Mouse (Mus musculus): Measurements from ENCODE around the gene Phyhipl. TPM values are rescaled to one million over a fixed set of nuclear protein-coding genes. Genes with fewer than 3 reads are reported as not detected.

Gene Phyhipl
- polyA plus RNA-seq, 1 experiment from 2014 or later: 0.27 TPM

DNA sequence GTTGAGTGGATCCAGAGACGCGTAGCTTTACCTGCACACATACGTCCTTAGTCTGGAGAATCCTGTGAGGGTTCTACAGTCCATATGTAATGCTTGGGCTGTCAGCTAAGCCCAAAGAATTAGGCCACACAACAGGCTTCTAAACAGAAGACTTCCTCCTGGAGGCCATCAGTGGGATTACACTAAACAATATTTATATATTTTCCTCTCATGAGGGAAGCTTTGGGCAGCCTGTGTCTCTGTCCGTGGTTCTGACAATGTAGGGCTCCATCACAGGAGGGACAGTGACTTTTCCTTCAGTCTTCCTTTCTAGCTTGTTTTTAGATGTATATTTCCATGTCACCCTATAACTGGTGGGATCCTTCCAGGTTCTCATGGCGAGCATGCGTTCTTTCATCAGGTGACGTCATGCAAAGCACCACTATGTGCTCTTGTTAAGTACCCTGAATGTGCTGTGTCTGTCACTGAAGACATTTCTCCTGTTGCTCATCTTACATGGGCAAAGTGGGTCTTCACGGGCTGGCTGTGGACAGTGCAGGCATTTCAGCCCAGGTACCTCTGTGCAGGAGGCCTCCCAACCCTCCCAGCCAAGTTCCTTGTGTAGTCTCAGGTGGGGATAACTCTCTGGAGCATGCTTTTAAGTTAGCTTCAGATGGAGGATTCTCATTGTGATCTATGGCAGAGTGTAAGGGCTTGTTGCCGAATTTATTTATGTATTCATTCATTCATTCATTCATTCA lies 115.1 kb downstream of the Phyhipl start:
- Histone ChIP-seq H3K9ac (no peak overlapping the region), H3K9me3 (replicated peaks) (peaks cover 4% of the 10 kb centered on the region; the same call in 1 of the 2 replicates), H3K4me2 (no peak overlapping the region), H3K4me3 (no peak overlapping the region), H3K27ac (no peak overlapping the region), H3K27me3 (replicated peaks) (no peaks in the 10 kb centered on the region), H3K36me3 (no peaks in the 10 kb centered on the region), H3K4me1 (no peaks in the 10 kb centered on the region)
- WGBS (ENCODE audit: insufficient replicate concordance): 71% methylated on average over 9 of the region's 9 CpGs
- ATAC-seq: no peak

- Histone ChIP-seq H3K4me3 (no peak overlapping the region), H3K27ac (no peak overlapping the region), H3K9me3 (replicated peaks) (peaks cover 12% of the 10 kb centered on the region; the same call in 1 of the 2 replicates), H3K27me3 (replicated peaks) (no peaks in the 10 kb centered on the region), H3K36me3 (no peaks in the 10 kb centered on the region), H3K4me2 (no peak overlapping the region), H3K4me1 (no peaks in the 10 kb centered on the region), H3K9ac (no peak overlapping the region)
- ATAC-seq: no peak
- WGBS (ENCODE audit: insufficient replicate concordance): 75% methylated on average over 9 of the region's 9 CpGs
These were observed 116.5 kb downstream of the Phyhipl start for GRCm38 (mm10) chr10:70539251-70539650.

DNA sequence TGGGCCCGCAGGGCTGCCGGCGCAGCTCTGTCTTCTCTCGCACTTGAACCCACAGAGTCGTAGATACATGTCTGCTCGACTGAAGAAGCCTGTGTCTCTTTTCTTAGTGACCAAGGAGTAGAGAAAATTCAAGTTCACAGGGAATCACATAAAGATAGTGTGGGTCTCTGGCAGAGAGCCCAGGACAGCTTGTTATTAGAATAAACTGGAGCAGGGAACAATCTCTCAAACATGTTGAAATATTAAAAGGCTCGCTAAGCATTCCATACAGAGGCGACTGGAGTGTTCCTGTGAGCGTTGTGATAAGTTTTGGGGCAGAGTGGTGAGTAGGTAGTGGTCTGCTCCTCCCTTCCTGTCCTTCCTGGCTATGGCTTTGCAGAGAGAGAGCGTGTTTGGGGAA lies 118.1 kb downstream of the Phyhipl start:
- H3K4me1 ChIP-seq: no peaks in the 10 kb centered on the region
- 69% methylated on average over 10 of the region's 10 CpGs for WGBS (ENCODE audit: insufficient replicate concordance)

GRCm38 (mm10) chr10:70535401-70535800 lies 120.4 kb downstream of the Phyhipl start:
- no peak overlapping the region for H3K4me3 ChIP-seq
- H3K27ac ChIP-seq: no peak overlapping the region
- WGBS (ENCODE audit: insufficient replicate concordance): 75% methylated on average over 12 of the region's 12 CpGs
- no peak for ATAC-seq
- H3K27me3 ChIP-seq (replicated peaks): no peaks in the 10 kb centered on the region
- no peak overlapping the region for H3K9ac ChIP-seq
- no peak overlapping the region for H3K4me2 ChIP-seq
- H3K4me1 ChIP-seq: no peaks in the 10 kb centered on the region
- H3K9me3 ChIP-seq (replicated peaks): peaks cover 12% of the 10 kb centered on the region
- no peaks in the 10 kb centered on the region for H3K36me3 ChIP-seq

More for the DNA sequence above, 118.1 kb downstream of the Phyhipl start:
- H3K27me3 ChIP-seq (replicated peaks): no peaks in the 10 kb centered on the region
- H3K9me3 ChIP-seq (replicated peaks): peaks cover 12% of the 10 kb centered on the region; the same call in 1 of the 2 replicates
- no peak overlapping the region for H3K9ac ChIP-seq
- no peak overlapping the region for H3K4me3 ChIP-seq
- H3K36me3 ChIP-seq: no peaks in the 10 kb centered on the region
- no peak overlapping the region for H3K4me2 ChIP-seq
- ATAC-seq: no peak
- no peak overlapping the region for H3K27ac ChIP-seq

DNA sequence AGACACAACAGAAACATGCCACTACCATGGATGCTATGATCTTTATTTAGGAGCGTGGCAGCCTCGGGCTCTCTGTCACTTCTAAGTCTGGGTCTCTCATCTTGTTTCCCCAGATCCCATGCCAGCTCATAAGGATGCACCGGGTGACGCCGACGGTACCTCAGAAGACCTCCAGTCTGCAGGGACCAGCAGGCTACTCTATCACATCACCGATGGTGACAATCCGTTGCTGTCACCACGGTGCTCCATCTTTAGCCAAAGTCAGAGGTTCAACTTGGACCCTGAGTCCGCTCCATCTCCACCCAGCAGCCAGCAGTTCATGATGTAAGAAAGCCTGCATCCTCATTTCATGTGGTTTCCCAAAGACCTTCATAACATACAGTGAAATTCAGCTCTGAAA lies 121.2 kb downstream of the Phyhipl start:
- no peaks in the 10 kb centered on the region for H3K4me1 ChIP-seq
- ATAC-seq: no peak
- no peak overlapping the region for H3K9ac ChIP-seq
- H3K4me3 ChIP-seq: no peak overlapping the region
- H3K36me3 ChIP-seq: no peaks in the 10 kb centered on the region
- H3K27me3 ChIP-seq (replicated peaks): no peaks in the 10 kb centered on the region
- no peak overlapping the region for H3K4me2 ChIP-seq
- 70% methylated on average over 10 of the region's 10 CpGs for WGBS (ENCODE audit: insufficient replicate concordance)
- peaks cover 12% of the 10 kb centered on the region for H3K9me3 ChIP-seq (replicated peaks)
- no peak overlapping the region for H3K27ac ChIP-seq

DNA sequence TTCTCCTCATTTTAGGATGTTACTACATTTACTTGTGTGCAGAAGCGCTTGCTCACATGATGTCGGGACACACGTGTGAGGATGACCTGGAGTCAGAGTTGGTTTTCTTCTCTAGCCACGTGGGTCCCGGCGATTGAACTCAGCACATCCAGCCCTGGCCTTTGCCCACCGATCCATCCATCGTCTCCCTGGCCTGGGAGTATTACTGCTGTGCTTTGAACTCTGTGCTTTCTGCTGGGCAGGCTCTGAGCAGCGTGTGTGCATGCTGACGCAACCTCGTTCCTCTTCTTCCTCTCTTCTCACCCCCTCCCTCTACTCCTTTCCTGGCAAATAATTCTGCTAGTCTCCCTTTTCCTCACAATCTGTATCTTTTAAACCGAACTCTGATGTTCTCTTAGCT lies 121.8 kb downstream of the Phyhipl start:
- peaks cover 12% of the 10 kb centered on the region for H3K9me3 ChIP-seq (replicated peaks)
- no peaks in the 10 kb centered on the region for H3K4me1 ChIP-seq
- no peak for ATAC-seq
- WGBS (ENCODE audit: insufficient replicate concordance): 73% methylated on average over 12 of the region's 12 CpGs
- H3K27me3 ChIP-seq (replicated peaks): no peaks in the 10 kb centered on the region
- no peak overlapping the region for H3K9ac ChIP-seq
- no peak overlapping the region for H3K4me2 ChIP-seq
- no peak overlapping the region for H3K27ac ChIP-seq
- no peak overlapping the region for H3K4me3 ChIP-seq
- H3K36me3 ChIP-seq: no peaks in the 10 kb centered on the region

DNA sequence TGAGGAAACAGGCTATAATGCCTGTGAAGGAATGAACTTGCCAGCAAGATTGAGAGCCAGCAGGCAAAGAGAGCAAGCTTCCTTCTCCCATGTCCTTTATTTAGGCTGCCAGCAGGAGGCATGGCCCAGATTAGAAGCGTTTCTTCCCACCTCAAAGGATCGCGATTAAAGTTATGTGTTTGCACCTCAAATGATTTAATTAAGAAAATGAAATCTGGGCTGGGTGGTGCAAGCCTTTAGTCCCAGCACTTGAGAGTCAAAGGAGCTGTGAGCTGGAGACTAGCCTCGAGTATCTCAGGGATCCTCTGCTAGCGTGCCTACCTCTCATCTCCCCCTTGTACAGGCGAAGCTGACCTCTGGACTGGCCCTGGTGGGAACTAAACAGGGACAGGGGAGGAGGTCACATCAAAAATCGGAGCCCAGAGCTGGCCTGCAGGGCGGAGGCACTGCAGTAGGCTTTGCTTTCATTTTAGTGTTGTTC lies 122.4 kb downstream of the Phyhipl start:
- H3K27ac ChIP-seq: no peak overlapping the region
- H3K4me1 ChIP-seq: no peaks in the 10 kb centered on the region
- no peak overlapping the region for H3K9ac ChIP-seq
- ATAC-seq: no peak
- peaks cover 12% of the 10 kb centered on the region for H3K9me3 ChIP-seq (replicated peaks)
- no peaks in the 10 kb centered on the region for H3K36me3 ChIP-seq
- H3K27me3 ChIP-seq (replicated peaks): no peaks in the 10 kb centered on the region
- WGBS (ENCODE audit: insufficient replicate concordance): 60% methylated on average over 8 of the region's 8 CpGs
- H3K4me3 ChIP-seq: no peak overlapping the region
- no peak overlapping the region for H3K4me2 ChIP-seq

DNA sequence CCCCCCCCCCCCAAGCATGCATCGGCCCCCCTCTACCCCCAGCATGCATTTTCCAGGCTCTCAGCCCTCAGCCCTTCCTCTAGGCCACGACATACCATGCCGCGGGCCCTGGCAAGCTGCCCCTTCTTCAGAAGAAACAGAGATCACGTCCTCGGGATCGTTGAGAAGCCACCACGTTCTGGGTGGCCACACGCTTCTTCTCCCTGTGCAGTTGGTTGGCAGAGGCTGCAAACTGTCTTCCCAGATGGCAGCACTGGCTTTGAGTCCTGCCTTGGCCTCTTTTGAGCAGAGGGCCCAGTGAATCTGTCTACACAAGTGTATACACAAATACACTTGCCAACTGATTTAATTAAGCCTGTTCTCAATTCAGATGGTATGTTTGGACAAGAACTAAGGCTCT lies 123.5 kb downstream of the Phyhipl start:
- Histone ChIP-seq H3K4me1 (no peaks in the 10 kb centered on the region), H3K4me3 (no peak overlapping the region), H3K9me3 (replicated peaks) (peaks cover 12% of the 10 kb centered on the region), H3K27me3 (replicated peaks) (no peaks in the 10 kb centered on the region), H3K4me2 (no peak overlapping the region), H3K9ac (no peak overlapping the region), H3K27ac (no peak overlapping the region), H3K36me3 (no peaks in the 10 kb centered on the region)
- ATAC-seq: no peak
- WGBS (ENCODE audit: insufficient replicate concordance): 69% methylated on average over 9 of the region's 9 CpGs

DNA sequence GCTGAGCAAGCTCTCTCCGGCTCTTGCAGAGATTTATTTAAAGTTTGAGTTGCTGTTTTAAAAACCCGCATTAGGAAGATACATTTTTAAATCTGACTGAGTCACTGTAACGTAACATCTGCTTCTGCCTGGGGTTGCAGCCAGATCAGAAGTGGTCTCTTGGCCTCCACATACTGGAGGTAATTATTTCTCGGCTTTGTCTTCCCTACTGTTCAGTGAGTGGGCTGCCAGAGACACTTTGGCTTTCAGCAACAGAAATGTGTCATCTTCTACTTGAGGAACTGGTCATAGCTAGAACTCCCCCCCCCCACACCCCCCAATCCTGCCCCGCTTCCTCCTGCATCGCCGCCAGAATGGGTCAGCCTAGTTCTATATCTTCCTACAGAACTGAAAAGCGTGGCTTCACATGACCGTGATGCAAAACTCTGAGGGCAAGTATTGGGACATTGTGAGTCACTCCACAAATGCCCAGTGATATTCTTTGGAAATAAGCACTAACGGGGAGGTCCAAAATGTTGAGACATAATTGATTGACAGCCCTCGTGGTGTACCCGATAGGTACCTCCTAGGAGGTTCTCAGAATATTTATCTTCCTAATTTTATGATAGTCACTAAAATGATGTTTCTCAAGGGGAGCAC lies 125.5 kb downstream of the Phyhipl start:
- no peak overlapping the region for H3K9ac ChIP-seq
- H3K4me2 ChIP-seq: no peak overlapping the region
- H3K36me3 ChIP-seq: no peaks in the 10 kb centered on the region
- no peaks in the 10 kb centered on the region for H3K4me1 ChIP-seq
- no peak overlapping the region for H3K4me3 ChIP-seq
- H3K9me3 ChIP-seq (replicated peaks): peaks cover 5% of the 10 kb centered on the region
- 78% methylated on average over 12 of the region's 12 CpGs for WGBS (ENCODE audit: insufficient replicate concordance)
- no peak for ATAC-seq
- no peak overlapping the region for H3K27ac ChIP-seq
- H3K27me3 ChIP-seq (replicated peaks): no peaks in the 10 kb centered on the region

DNA sequence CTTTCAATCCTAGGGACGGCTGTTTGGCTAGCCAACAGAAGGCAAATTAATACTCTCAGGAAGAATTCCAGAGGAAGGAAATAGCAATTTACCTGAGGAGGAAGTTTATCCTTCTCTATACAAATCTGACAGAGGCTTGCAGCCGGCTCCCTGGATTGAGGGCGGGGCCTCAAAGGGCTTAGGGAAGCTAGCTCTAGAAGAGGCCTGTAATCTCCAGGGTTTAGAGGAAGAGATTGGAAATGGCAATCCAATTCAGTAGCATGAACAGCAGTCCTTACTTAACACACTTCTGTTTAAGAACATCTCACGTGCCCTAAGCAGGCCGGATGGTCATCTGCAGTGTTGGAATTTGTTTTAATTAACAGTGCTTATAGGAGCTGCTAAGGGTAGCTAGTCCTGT lies 134.4 kb downstream of the Phyhipl start:
- Histone ChIP-seq H3K9ac (no peak overlapping the region), H3K4me3 (no peak overlapping the region), H3K27me3 (replicated peaks) (peaks cover 23% of the 10 kb centered on the region), H3K36me3 (no peaks in the 10 kb centered on the region), H3K27ac (no peak overlapping the region), H3K9me3 (replicated peaks) (no peaks in the 10 kb centered on the region), H3K4me1 (no peaks in the 10 kb centered on the region), H3K4me2 (peak overlapping the region; percentile 56)
- WGBS (ENCODE audit: insufficient replicate concordance): 33% methylated on average over 5 of the region's 5 CpGs
- ATAC-seq: no peak

DNA sequence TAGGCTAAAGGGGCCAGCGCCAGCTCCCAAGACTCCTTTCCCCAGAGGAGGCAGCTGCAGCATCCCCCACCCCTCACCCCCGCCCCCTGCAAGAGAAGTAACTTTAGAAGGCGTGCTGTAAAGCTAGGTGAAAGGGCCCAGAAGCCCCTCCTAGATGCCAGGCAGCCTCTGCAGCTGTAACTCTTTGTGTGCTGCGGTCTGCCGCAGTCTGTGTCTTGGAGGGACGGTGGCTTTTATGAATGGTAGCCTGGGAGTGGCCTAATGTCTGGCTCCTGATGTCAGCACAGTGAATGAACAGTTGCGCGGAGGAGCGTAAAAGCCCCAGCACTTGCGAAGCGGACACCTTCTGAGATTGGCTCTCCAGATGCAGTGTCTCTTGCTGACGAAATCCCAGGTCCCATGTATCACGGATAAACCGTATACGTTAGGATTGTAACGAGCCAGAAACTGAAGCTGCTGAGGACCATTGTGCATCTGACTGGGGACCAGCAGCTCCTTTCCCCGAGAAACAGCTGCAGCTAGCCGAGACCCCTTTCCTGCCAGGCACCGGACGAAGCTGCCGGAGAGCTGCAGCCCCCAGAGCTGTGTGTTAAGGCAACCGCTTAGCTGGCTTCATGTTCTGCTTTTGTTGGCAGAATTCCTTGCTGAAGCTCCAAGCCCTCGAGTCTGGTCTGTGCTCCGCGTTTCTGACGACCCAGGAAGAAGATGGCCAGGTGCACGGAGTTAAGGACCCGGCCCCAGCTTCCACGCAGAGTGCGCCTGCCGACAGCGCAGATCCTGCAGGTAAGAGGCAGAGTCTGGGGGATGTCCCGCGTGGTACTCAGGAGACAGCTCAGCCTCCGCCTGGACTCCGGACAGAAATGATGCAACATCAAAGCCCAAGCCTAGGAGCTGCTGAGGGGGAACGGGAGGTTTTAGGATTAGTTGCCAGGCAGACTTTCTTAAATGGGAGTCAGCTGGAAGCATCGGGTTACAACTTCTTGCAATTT lies 135.3 kb downstream of the Phyhipl start:
- peak overlapping the region; percentile 32 for H3K4me3 ChIP-seq

More for the DNA sequence above, 135.3 kb downstream of the Phyhipl start:
- no peak overlapping the region for H3K27ac ChIP-seq
- no peaks in the 10 kb centered on the region for H3K4me1 ChIP-seq
- ATAC-seq: no peak
- H3K9me3 ChIP-seq (replicated peaks): no peaks in the 10 kb centered on the region
- peak overlapping the region; percentile 56 for H3K4me2 ChIP-seq
- H3K27me3 ChIP-seq (replicated peaks): peaks cover 23% of the 10 kb centered on the region
- H3K9ac ChIP-seq: no peak overlapping the region
- 4% methylated on average over 38 of the region's 38 CpGs for WGBS (ENCODE audit: insufficient replicate concordance)
- H3K36me3 ChIP-seq: no peaks in the 10 kb centered on the region
